Mouse (Mus musculus): Measurements from ENCODE around the gene Gm49320.

- TF ChIP-seq FOSL1 (IDR thresholded peaks at IDR 0.05; ENCODE audit: insufficient read depth, low read length, poor library complexity, severe bottlenecking) (no peak), CTCF (IDR thresholded peaks at IDR 0.05; ENCODE audit: control insufficient read depth, insufficient read depth, insufficient read length) (no peak), USF1 (IDR thresholded peaks at IDR 0.05; ENCODE audit: low read depth) (no peak)
Measured at GRCm38 (mm10) chr8:4292738-4293137, 54.1 kb downstream of the Gm49320 start.

Data from C2C12 (cell line).